Mouse (Mus musculus) layer of hippocampus, postnatal 25 days (tissue): ENCODE measurements around the gene Spin1. TPM values are rescaled to one million over a fixed set of nuclear protein-coding genes. Genes with fewer than 3 reads are reported as not detected.

Experiments used
- DNase-seq, 2 experiments: peaks; one replicate each; pipeline ENCODE4 v3.0.0; 2022; ENCODE audit warnings: mixed read lengths in 2 of 2, low spot score in 1 of 2; ENCODE audit errors: extremely low spot score in 1 of 2
- total RNA-seq, 2 experiments: library from RNA; stranded (reverse); gene quantifications; 2 replicates each; pipeline ENCODE4 v1.2.3; 2021

Gene Spin1
- total RNA-seq, 2 experiments from 2014 or later: 164 TPM

GRCm38 (mm10) chr13:51190336-51190735, 89.7 kb downstream of the Spin1 start:
- DNase-seq: no peak

- DNase-seq: peak in 1 of 2 experiments; percentile 47
Observed at GRCm38 (mm10) chr13:51191416-51192140, 90.9 kb downstream of the Spin1 start.

DNA sequence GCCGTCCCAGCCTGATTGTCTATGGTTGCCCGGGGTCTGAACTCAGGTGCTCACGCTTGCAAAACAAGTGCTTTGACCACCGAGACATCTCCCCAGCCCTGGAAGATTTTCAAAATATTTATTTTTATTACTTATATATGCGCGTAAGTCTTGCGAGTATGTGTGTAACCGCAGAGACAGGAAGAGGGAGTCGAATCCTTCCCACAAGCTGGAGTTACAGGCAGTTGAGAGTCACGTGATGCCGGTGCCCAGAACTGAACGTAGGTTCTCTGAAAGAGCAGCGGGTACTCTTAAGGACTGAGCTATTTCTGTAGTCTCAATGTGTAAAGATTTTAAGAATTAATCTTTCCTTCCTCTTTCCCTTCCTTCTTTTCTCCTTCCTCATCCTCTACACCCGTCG, 93.2 kb downstream of the Spin1 start:
- DNase-seq: no peak

DNA sequence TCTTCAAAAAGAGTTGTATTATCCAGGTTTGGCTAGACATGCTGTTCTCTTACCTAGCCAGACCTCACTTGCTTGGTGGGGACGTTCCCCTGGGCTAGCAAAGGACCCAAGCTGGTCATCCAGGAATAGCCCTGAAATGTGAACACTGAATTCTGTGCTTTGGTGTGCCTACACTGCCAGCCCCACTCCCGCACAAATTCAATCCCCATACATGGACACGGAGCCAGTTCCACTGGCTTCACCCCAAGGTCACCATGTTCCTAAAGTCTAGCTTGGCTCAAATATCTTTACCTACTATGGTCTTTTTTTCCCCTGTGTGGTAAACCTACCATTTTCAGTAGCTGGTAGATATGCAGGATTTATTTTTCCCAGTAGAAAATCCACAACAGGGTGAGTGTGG, 97.0 kb downstream of the Spin1 start:
- no peak for DNase-seq

DNA sequence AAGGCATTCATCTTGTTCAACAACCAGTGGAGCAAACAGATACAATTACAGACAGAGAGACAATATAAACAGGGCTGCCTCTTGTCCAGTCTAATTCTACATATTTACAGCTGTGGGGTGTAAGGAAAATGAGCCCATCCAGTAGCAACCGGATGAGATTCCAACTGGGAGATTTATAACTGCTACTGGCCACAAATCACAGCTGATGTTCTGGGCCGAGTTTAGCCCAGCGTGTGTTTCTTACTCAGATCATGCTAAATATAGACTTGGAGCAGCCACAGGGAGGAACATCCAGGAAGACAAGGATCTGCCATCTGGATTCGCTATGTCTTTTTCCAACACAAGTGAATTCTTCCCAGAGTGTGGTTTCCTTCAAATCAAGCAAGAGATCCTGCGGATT, 97.5 kb downstream of the Spin1 start:
- no peak for DNase-seq

Other genes with a start within 250 kb of the Spin1 start
- gene Nxnl2, start 70.1 kb downstream of the Spin1 start, total RNA-seq: under 1 TPM in 1 of 2 experiments, not detected in 1; 0.22 TPM